Mouse (Mus musculus) intestine, postnatal 0 days (tissue): ENCODE results near the gene Syt13. TPM values are rescaled to one million over a fixed set of nuclear protein-coding genes. Genes with fewer than 3 reads are reported as not detected.

ENCODE experiments used
- ATAC-seq: fragments of 200-750 bp; cut with Nextera tagmentation; 2 replicates; pipeline ENCODE4 v1.8.0; 2017; ENCODE audit warnings: mild to moderate bottlenecking, moderate TSS enrichment, moderate library complexity
- H3K27ac ChIP-seq: fragments of 300-500 bp; sonication (generic); 2 replicates; pipeline ENCODE4 v1.5.1; 2014; ENCODE audit warnings: mild to moderate bottlenecking, low read depth, low read length, moderate library complexity
- H3K27me3 ChIP-seq: fragments of 300-500 bp; sonication (generic); replicated peaks from 2 replicates; pipeline ENCODE4 v1.6.1; 2014; ENCODE audit warnings: low read length, mixed read lengths; ENCODE audit not compliant: control insufficient read depth, insufficient read depth
- H3K36me3 ChIP-seq: fragments of 300-500 bp; sonication (generic); 2 replicates; pipeline ENCODE4 v1.6.1; 2014; ENCODE audit warnings: mild to moderate bottlenecking, moderate library complexity; ENCODE audit not compliant: control insufficient read depth, insufficient read depth
- H3K4me1 ChIP-seq: fragments of 300-500 bp; sonication (generic); replicated peaks from 2 replicates; pipeline ENCODE4 v1.6.1; 2014; ENCODE audit warnings: antibody characterized with exemption, low read length, mixed read lengths; ENCODE audit not compliant: control insufficient read depth, insufficient read depth
- H3K4me2 ChIP-seq: fragments of 300-500 bp; sonication (generic); replicated peaks from 2 replicates; pipeline ENCODE4 v1.6.1; 2014; ENCODE audit warnings: low read depth, mild to moderate bottlenecking, moderate library complexity
- H3K4me3 ChIP-seq: fragments of 300-500 bp; sonication (generic); 2 replicates; pipeline ENCODE4 v1.5.1; 2014; ENCODE audit warnings: low read depth, low read length
- H3K9ac ChIP-seq: fragments of 300-500 bp; sonication (generic); 2 replicates; pipeline ENCODE4 v1.6.1; 2014; ENCODE audit warnings: mild to moderate bottlenecking, low read depth, low read length
- H3K9me3 ChIP-seq: fragments of 300-500 bp; sonication (generic); 2 replicates; pipeline ENCODE4 v1.6.1; 2016; ENCODE audit warnings: mixed run types; ENCODE audit not compliant: control insufficient read depth
- CTCF ChIP-seq: sonication (generic); IDR thresholded peaks from 2 replicates; pipeline ENCODE4 v1.5.1; 2016; ENCODE audit warnings: low read depth, mild to moderate bottlenecking, control low read depth, antibody characterized with exemption, moderate library complexity
- WGBS: fragments of 180-500 bp; shearing (Covaris S2); extraction: QIAGEN DNeasy Blood & Tissue Kit; methylation state at CpG from one replicate; pipeline ENCODE4 v1.1.7; 2014; 5-methylcytosine and 5-hydroxymethylcytosine counted together
- polyA plus RNA-seq: library from polyadenylated mRNA; unstranded; fragments of >200 nt; fragmentation: Nextera tagmentation; extraction: Ambion mirVana; gene quantifications from 2 replicates; pipeline ENCODE4 v1.2.1, GENCODE M21; 2015

Gene Syt13
- polyA plus RNA-seq, 1 experiment from 2014 or later, result 2.5 TPM

GRCm38 (mm10) chr2:92975031-92975790 is 60.3 kb downstream of the Syt13 start:
- Histone ChIP-seq H3K4me2 (no peak overlapping the region), H3K4me3 (no peak overlapping the region), H3K36me3 (peaks cover 64% of the 10 kb centered on the region), H3K4me1 (no peaks in the 10 kb centered on the region), H3K27me3 (no peaks in the 10 kb centered on the region), H3K9ac (no peak overlapping the region), H3K9me3 (no peaks in the 10 kb centered on the region), H3K27ac (no peak overlapping the region)
- 81% methylated on average over 14 of the region's 14 CpGs for WGBS
- TF ChIP-seq CTCF, result no peak
- no peak for ATAC-seq

GRCm38 (mm10) chr2:92980165-92980564 is 65.3 kb downstream of the Syt13 start:
- H3K27me3 ChIP-seq, result no peaks in the 10 kb centered on the region
- no peak overlapping the region for H3K4me3 ChIP-seq
- no peak for TF ChIP-seq CTCF
- peaks cover 36% of the 10 kb centered on the region for H3K36me3 ChIP-seq
- H3K27ac ChIP-seq, result no peak overlapping the region
- no peaks in the 10 kb centered on the region for H3K9me3 ChIP-seq
- WGBS, result 78% methylated on average over 10 of the region's 10 CpGs
- no peaks in the 10 kb centered on the region for H3K4me1 ChIP-seq
- H3K4me2 ChIP-seq, result no peak overlapping the region
- no peak overlapping the region for H3K9ac ChIP-seq
- peak; percentile 38; the same call in 1 of the 2 replicates for ATAC-seq

DNA sequence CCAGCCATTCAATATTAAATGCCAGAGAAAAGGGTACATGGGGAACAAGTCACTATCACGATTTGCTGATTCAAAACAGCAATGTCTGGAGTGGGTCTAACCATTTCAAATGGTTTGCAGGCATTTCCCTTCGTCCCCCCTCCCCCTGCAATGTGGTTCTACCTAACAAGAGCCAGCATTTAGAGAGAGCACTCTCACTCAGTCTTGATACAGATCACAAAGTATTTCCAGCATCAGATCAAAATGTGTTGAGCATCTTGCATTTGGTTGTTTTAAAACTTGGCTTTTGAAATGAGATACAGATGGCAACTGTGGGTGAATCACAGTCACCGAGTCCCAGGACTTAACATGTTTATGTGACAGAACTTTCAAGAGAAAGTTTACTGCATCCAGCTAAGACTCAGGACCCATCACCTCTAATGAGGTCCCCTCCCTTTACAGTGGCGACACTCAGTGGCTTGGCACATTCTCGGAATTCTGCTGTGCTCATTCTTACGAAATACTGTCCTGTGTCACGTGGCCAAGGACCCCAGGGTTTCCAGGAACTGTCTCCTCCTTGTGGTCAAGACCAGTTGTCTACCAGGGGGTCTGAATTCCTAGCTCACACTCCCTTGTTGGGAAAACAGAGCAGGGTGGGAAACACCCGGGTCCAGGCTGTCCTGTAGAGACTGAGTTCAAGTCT is 67.8 kb downstream of the Syt13 start:
- no peak overlapping the region for H3K9ac ChIP-seq
- no peaks in the 10 kb centered on the region for H3K27me3 ChIP-seq
- H3K4me1 ChIP-seq, result no peaks in the 10 kb centered on the region
- H3K4me2 ChIP-seq, result no peak overlapping the region
- H3K9me3 ChIP-seq, result no peaks in the 10 kb centered on the region
- ATAC-seq, result no peak
- H3K27ac ChIP-seq, result no peak overlapping the region
- TF ChIP-seq CTCF, result 0 out of 2 replicates have a peak, but pooled peaks have one; percentile 13
- 69% methylated on average over 8 of the region's 8 CpGs for WGBS
- H3K36me3 ChIP-seq, result peaks cover 39% of the 10 kb centered on the region
- H3K4me3 ChIP-seq, result no peak overlapping the region

GRCm38 (mm10) chr2:92983273-92983620 is 68.3 kb downstream of the Syt13 start:
- H3K36me3 ChIP-seq, result peaks cover 36% of the 10 kb centered on the region
- no peak for TF ChIP-seq CTCF
- no peak for ATAC-seq
- 63% methylated on average over 4 of the region's 4 CpGs for WGBS
- H3K4me1 ChIP-seq, result no peaks in the 10 kb centered on the region
- no peak overlapping the region for H3K4me3 ChIP-seq
- H3K27me3 ChIP-seq, result no peaks in the 10 kb centered on the region
- H3K9ac ChIP-seq, result no peak overlapping the region
- no peaks in the 10 kb centered on the region for H3K9me3 ChIP-seq
- H3K27ac ChIP-seq, result no peak overlapping the region
- no peak overlapping the region for H3K4me2 ChIP-seq

- 85% methylated on average over 7 of the region's 7 CpGs for WGBS
- no peak overlapping the region for H3K27ac ChIP-seq
- no peak overlapping the region for H3K9ac ChIP-seq
- no peak for ATAC-seq
- H3K9me3 ChIP-seq, result no peaks in the 10 kb centered on the region
- H3K27me3 ChIP-seq, result no peaks in the 10 kb centered on the region
- no peak for TF ChIP-seq CTCF
- H3K4me2 ChIP-seq, result no peak overlapping the region
- H3K36me3 ChIP-seq, result peaks cover 37% of the 10 kb centered on the region
- 0 out of 2 replicates have a peak, but pooled peaks cover 3% of the 10 kb centered on the region for H3K4me1 ChIP-seq
- H3K4me3 ChIP-seq, result no peak overlapping the region
These were observed 69.6 kb downstream of the Syt13 start for GRCm38 (mm10) chr2:92984321-92985108.

DNA sequence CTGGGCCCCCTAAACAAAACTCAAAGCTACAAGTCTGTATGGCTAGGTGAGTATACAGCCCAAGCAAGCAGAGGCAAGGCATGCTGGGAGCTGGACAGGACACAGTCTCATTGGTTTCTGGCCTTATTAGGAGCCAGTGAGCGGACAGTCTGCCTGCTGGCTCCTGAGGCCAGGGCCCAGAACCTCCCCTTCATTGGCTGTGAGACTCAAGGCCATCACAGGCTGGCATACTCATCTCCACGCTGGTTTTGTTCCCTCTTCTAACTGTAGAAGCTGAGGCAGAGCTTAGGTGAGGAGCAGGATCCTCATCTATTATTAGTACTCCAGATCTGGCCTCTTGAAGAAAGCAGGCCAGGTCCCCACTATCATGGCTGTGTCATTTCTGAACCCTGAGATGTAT is 70.3 kb downstream of the Syt13 start:
- no peak for ATAC-seq
- H3K36me3 ChIP-seq, result peaks cover 33% of the 10 kb centered on the region; the same call in 1 of the 2 replicates
- H3K9me3 ChIP-seq, result no peaks in the 10 kb centered on the region
- 97% methylated on average over 2 of the region's 2 CpGs for WGBS
- H3K4me3 ChIP-seq, result no peak overlapping the region
- no peak overlapping the region for H3K27ac ChIP-seq
- no peak overlapping the region for H3K4me2 ChIP-seq
- TF ChIP-seq CTCF, result no peak
- H3K9ac ChIP-seq, result no peak overlapping the region
- 0 out of 2 replicates have a peak, but pooled peaks cover 3% of the 10 kb centered on the region for H3K4me1 ChIP-seq
- H3K27me3 ChIP-seq, result no peaks in the 10 kb centered on the region
